Mouse (Mus musculus): ENCODE measurements around the gene Aste1.

DNA sequence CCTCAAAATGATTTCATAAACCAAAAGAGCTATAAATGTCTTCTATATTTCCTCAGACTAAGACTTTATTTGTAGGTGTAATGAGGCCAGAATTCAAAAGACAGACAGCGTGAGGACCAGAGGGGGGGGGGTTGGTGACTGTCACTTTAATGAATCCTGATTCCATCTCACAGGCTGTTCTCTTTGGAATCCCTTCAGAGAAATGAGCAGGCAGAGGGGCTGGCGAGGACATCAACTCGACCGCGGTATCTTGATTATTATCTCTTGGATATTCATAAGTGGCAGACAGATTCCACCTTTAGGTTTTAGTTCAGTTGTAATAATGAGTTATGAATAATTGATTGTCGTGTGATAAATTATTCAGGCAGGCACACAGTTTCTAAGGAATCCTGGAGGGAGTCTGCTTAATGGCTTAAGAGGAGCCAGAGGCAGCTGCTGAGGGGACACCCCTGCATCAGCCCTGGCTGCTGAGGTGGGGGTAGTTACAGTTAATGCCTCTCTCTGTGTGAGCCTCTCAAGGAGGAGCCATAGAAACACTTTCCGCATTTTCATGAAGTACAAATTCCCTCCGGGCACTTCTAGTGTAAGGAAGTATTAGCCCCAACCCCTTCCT lies 15.6 kb upstream of the Aste1 start:
- TF ChIP-seq CTCF (IDR thresholded peaks at IDR 0.05; ENCODE audit: low read depth): no peak
- TF ChIP-seq EP300 (IDR thresholded peaks at IDR 0.05; ENCODE audit: low read depth): no peak
